Mouse (Mus musculus) kidney, adult 2 months (tissue): ENCODE results near the gene Dqx1.

Source experiments
- CTCF ChIP-seq: fragments of 200-500 bp; conservative IDR thresholded peaks from 2 replicates; pipeline ENCODE4 v1.5.1; 2011; ENCODE audit warnings: low read depth, mild to moderate bottlenecking, control low read depth, low read length, moderate library complexity, mixed read lengths; ENCODE audit not compliant: insufficient read depth, insufficient read length
- POLR2A ChIP-seq: fragments of 200-500 bp; IDR thresholded peaks from one replicate; pipeline ENCODE4 v1.6.1; 2011; ENCODE audit warnings: low read depth, low read length, control low read depth

DNA sequence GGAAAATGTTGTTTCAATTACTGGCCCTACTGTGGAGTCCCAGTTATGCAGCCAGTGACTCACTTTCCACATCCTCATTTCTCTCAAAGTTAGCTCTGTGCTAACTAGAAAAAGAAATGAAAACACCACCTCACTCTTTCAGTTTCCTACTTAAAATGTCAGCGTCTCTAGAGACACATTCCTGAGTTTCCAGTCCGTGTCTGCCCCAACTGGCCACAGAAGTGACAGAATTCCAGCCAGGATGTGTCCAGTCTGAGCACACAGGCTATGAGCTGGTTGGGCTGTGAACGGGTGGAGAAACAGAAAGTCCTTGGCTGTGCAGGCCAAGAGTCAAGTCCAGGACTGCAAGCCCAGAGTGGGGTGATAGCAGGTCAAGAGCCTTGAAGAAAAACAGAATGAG is 40.5 kb upstream of the Dqx1 start:
- TF ChIP-seq CTCF: no peak
- TF ChIP-seq POLR2A: no peak
